Mouse (Mus musculus) stomach, postnatal 0 days (tissue): Measurements from ENCODE around the gene AI597479. TPM values are rescaled to one million over a fixed set of nuclear protein-coding genes. Genes with fewer than 3 reads are reported as not detected.

ENCODE experiments used
- ATAC-seq: fragments of 200-750 bp; cut with Nextera tagmentation; 2 replicates; pipeline ENCODE4 v1.8.0; 2017; ENCODE audit not compliant: low FRiP score, low TSS enrichment
- DNase-seq: peaks from one replicate; pipeline ENCODE4 v3.0.0-alpha.2; 2016; ENCODE audit warnings: low spot score
- H3K27ac ChIP-seq: fragments of 300-500 bp; sonication (generic); replicated peaks from 2 replicates; pipeline ENCODE4 v1.5.1; 2014; ENCODE audit warnings: mild to moderate bottlenecking, control low read depth
- H3K27me3 ChIP-seq: fragments of 300-500 bp; sonication (generic); 2 replicates; pipeline ENCODE4 v1.6.1; 2014; ENCODE audit warnings: low read length; ENCODE audit not compliant: control insufficient read depth, insufficient read depth
- H3K36me3 ChIP-seq: fragments of 300-500 bp; sonication (generic); 2 replicates; pipeline ENCODE4 v1.6.1; 2014; ENCODE audit warnings: low read length, mixed read lengths; ENCODE audit not compliant: control insufficient read depth, insufficient read depth
- H3K4me1 ChIP-seq: fragments of 300-500 bp; sonication (generic); replicated peaks from 2 replicates; pipeline ENCODE4 v1.6.1; 2014; ENCODE audit warnings: antibody characterized with exemption; ENCODE audit not compliant: control insufficient read depth, insufficient read depth
- H3K4me2 ChIP-seq: fragments of 300-500 bp; sonication (generic); replicated peaks from 2 replicates; pipeline ENCODE4 v1.6.1; 2014; ENCODE audit warnings: low read depth, mild to moderate bottlenecking, control low read depth, moderate library complexity
- H3K4me3 ChIP-seq: fragments of 300-500 bp; sonication (generic); 2 replicates; pipeline ENCODE4 v1.5.1; 2014; ENCODE audit warnings: low read depth, low read length, control low read depth
- H3K9ac ChIP-seq: fragments of 300-500 bp; sonication (generic); 2 replicates; pipeline ENCODE4 v1.6.1; 2014; ENCODE audit warnings: mild to moderate bottlenecking, low read length, control low read depth, mixed read lengths
- H3K9me3 ChIP-seq: fragments of 300-500 bp; sonication (generic); 2 replicates; pipeline ENCODE4 v1.6.1; 2016; ENCODE audit warnings: low read length; ENCODE audit not compliant: control insufficient read depth
- CTCF ChIP-seq: IDR thresholded peaks from 2 replicates; pipeline ENCODE4 v1.5.1; 2016; ENCODE audit warnings: antibody characterized with exemption, low read depth, mild to moderate bottlenecking, moderate library complexity
- EP300 ChIP-seq: optimal IDR thresholded peaks from 2 replicates; pipeline ENCODE3; 2016; ENCODE audit warnings: antibody characterized with exemption
- WGBS: fragments of 180-500 bp; shearing (Covaris S2); extraction: QIAGEN DNeasy Blood & Tissue Kit; methylation state at CpG from one replicate; pipeline ENCODE4 v1.1.7; 2014; 5-methylcytosine and 5-hydroxymethylcytosine counted together
- polyA plus RNA-seq: library from polyadenylated mRNA; unstranded; fragments of >200 nt; fragmentation: Nextera tagmentation; extraction: Ambion mirVana; gene quantifications from 2 replicates; pipeline ENCODE4 v1.2.1, GENCODE M21; 2015

AI597479 gene
- polyA plus RNA-seq, 1 experiment from 2014 or later, result 11.2 TPM

DNA sequence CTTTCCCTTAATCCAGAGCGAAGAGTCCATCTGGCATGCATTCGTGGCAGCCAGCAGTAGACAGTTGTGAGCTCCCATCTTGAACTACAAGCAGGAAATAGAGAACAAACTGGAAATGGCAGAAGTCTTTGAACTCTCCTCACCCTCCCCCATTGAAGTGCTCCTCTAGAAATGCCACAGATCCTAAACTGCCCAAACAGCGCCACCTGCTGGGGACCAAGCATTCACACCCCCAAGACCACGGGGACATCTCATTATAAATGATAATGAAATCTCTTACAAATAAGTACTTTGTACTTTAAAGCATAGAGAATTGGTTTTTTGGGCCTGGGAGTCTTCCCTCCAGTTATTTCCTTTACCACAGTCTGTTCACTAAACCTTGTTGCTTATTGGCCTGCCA, 12.0 kb downstream of the AI597479 start:
- TF ChIP-seq CTCF, result peak; percentile 84
- no peak for TF ChIP-seq EP300
- no peaks in the 10 kb centered on the region for H3K27me3 ChIP-seq
- H3K4me3 ChIP-seq, result no peak overlapping the region
- H3K9me3 ChIP-seq, result no peaks in the 10 kb centered on the region
- WGBS, result 52% methylated on average over 4 of the region's 4 CpGs
- H3K36me3 ChIP-seq, result peaks cover 10% of the 10 kb centered on the region; the same call in 1 of the 2 replicates
- no peak overlapping the region for H3K27ac ChIP-seq
- no peak overlapping the region for H3K4me2 ChIP-seq
- peak; percentile 74 for DNase-seq
- H3K4me1 ChIP-seq, result no peaks in the 10 kb centered on the region
- H3K9ac ChIP-seq, result no peak overlapping the region
- ATAC-seq, result peak; percentile 51; the same call in 1 of the 2 replicates

DNA sequence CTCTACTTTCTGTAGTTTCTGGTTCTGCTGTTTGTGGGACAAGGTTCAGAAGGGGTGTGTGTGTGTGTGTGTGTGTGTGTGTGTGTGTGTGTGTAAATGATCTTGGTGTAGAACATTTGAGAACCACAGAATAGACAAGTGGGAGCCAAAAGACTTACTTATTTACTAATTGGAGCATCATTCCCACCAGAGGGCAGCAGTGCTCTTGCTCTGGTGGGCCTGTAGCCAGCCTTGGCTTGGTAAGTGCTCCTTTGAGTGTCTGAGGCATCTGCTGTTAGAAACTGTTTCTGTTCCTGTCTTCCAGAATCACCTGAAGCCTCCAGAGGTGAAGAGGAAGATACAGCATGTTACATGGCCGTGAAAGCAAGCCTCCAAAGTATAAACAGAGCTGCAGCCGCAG, 14.4 kb downstream of the AI597479 start:
- WGBS, result 81% methylated on average over 2 of the region's 2 CpGs
- H3K4me2 ChIP-seq, result no peak overlapping the region
- no peak for ATAC-seq
- no peak overlapping the region for H3K4me3 ChIP-seq
- H3K9ac ChIP-seq, result no peak overlapping the region
- no peaks in the 10 kb centered on the region for H3K9me3 ChIP-seq
- peak; percentile 57 for DNase-seq
- H3K4me1 ChIP-seq, result no peaks in the 10 kb centered on the region
- no peaks in the 10 kb centered on the region for H3K27me3 ChIP-seq
- peaks cover 5% of the 10 kb centered on the region; the same call in 1 of the 2 replicates for H3K36me3 ChIP-seq
- TF ChIP-seq EP300, result no peak
- peak; percentile 83 for TF ChIP-seq CTCF
- no peak overlapping the region for H3K27ac ChIP-seq

GRCm38 (mm10) chr1:43117435-43117834, 18.9 kb downstream of the AI597479 start:
- Histone ChIP-seq H3K9me3 (no peaks in the 10 kb centered on the region), H3K9ac (no peak overlapping the region), H3K4me2 (no peak overlapping the region), H3K36me3 (peaks cover 2% of the 10 kb centered on the region; the same call in 1 of the 2 replicates), H3K27me3 (no peaks in the 10 kb centered on the region), H3K27ac (no peak overlapping the region), H3K4me1 (no peaks in the 10 kb centered on the region), H3K4me3 (no peak overlapping the region)
- TF ChIP-seq EP300 (no peak), CTCF (no peak)
- no peak for ATAC-seq
- DNase-seq, result no peak
- WGBS, result 95% methylated on average over 8 of the region's 8 CpGs

GRCm38 (mm10) chr1:43120950-43121349, 22.4 kb downstream of the AI597479 start:
- Histone ChIP-seq H3K4me3 (no peak overlapping the region), H3K9ac (no peak overlapping the region), H3K4me2 (no peak overlapping the region), H3K27me3 (no peaks in the 10 kb centered on the region), H3K4me1 (no peaks in the 10 kb centered on the region), H3K27ac (no peak overlapping the region), H3K9me3 (no peaks in the 10 kb centered on the region), H3K36me3 (peaks cover 3% of the 10 kb centered on the region; the same call in 1 of the 2 replicates)
- WGBS, result 98% methylated on average over 5 of the region's 5 CpGs
- ATAC-seq, result no peak
- no peak for TF ChIP-seq EP300
- TF ChIP-seq CTCF, result no peak
- DNase-seq, result no peak

DNA sequence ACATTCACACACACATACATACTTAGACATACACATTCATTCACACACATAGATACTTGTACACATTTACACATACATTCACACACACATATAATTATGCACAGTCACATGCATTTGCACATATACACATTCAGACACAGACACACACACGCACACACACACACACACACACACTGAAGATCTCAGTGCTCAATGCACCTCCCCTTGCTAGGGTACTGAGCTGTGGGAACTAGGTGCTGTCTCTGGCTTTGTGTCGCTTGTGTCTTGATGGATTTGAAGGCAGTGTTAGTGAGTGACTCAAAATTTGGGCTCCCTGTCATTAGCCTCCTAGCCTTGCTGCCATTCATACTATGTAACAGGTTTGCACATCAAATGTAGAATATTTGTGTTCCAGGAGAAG, 24.1 kb downstream of the AI597479 start:
- 94% methylated on average over 2 of the region's 2 CpGs for WGBS
- ATAC-seq, result no peak
- TF ChIP-seq CTCF (no peak), EP300 (no peak)
- Histone ChIP-seq H3K9me3 (no peaks in the 10 kb centered on the region), H3K4me3 (no peak overlapping the region), H3K9ac (no peak overlapping the region), H3K27me3 (no peaks in the 10 kb centered on the region), H3K4me1 (no peaks in the 10 kb centered on the region), H3K4me2 (no peak overlapping the region), H3K36me3 (peaks cover 6% of the 10 kb centered on the region), H3K27ac (no peak overlapping the region)
- no peak for DNase-seq

- Histone ChIP-seq H3K4me2 (no peak overlapping the region), H3K36me3 (peaks cover 13% of the 10 kb centered on the region), H3K9ac (no peak overlapping the region), H3K9me3 (no peaks in the 10 kb centered on the region), H3K27me3 (no peaks in the 10 kb centered on the region), H3K27ac (no peak overlapping the region), H3K4me1 (no peaks in the 10 kb centered on the region), H3K4me3 (no peak overlapping the region)
- DNase-seq (no peak), ATAC-seq (no peak)
- 83% methylated on average over 4 of the region's 4 CpGs for WGBS
- TF ChIP-seq EP300 (no peak), CTCF (no peak)
Measured at GRCm38 (mm10) chr1:43124726-43125125, 26.2 kb downstream of the AI597479 start.

GRCm38 (mm10) chr1:43127196-43127595, 28.7 kb downstream of the AI597479 start:
- no peak overlapping the region for H3K4me2 ChIP-seq
- DNase-seq (no peak), ATAC-seq (no peak)
- H3K4me1 ChIP-seq, result no peaks in the 10 kb centered on the region
- H3K27ac ChIP-seq, result no peak overlapping the region
- no peak for TF ChIP-seq EP300
- TF ChIP-seq CTCF, result no peak
- H3K27me3 ChIP-seq, result no peaks in the 10 kb centered on the region
- H3K9ac ChIP-seq, result no peak overlapping the region
- H3K9me3 ChIP-seq, result no peaks in the 10 kb centered on the region
- H3K36me3 ChIP-seq, result peaks cover 17% of the 10 kb centered on the region
- no peak overlapping the region for H3K4me3 ChIP-seq
